ENCODE assay signal across 9 mouse cellular contexts in the genomic region with DNA sequence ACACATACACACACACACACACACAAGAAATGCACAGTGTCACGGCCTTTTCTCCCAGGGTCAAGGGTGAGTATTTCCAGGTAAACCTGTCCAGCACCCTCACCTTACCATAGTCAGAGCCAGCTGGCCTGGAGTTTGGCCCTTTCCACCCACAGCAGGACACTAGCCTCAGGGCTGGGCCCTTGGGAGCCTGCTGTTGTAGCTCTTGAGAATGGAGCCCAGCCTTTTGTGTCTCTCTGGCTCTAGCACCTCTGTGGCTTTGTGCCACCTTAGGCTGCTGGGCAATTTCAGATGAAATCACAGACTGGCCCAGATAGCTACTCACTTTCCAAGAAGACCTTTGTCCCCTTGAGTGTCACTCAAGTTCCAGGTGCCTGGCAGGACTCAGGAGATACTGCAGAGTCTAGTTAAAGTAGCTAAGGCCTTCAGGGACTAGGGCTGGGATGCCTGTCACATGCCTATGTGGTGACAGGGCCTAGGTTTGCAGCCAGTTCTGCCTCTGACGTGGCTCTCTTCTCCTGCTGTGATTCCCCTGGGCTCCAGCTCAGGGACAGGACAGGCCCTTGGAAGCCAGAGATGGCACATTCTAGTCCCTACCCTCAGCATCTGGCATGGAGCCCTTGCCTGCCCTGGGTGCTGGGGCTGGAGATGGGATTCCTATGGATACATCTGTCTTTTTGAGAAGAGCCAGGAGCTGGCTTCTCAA. TPM values are rescaled to one million over a fixed set of nuclear protein-coding genes. Genes with fewer than 3 reads are reported as not detected.
DNase-seq lines count a peak whose midpoint lies in the region; ATAC-seq lines count a peak whose summit lies in the region.
"Had no signal": no experiment of that assay in that cellular context is flagged by ENCODE, and none has a peak within 500 bp of the region (broad histone marks: within the 10 kb centered on the region; RNA-seq: fewer than 3 reads in every experiment).

No protein-coding gene starts in this region.

- H3K36me3 ChIP-seq in heart, embryonic 15.5 days, result peaks cover 32% of the 10 kb centered on the region
- H3K36me3 ChIP-seq in limb, embryonic 13.5 days, result peaks cover 37% of the 10 kb centered on the region

- no peaks in the 10 kb centered on the region for H3K27me3 ChIP-seq in heart, embryonic 15.5 days
- no peaks in the 10 kb centered on the region for H3K27me3 ChIP-seq in limb, embryonic 13.5 days
- H3K27me3 ChIP-seq: lung, embryonic 15.5 days had no signal

- H3K9me3 ChIP-seq in heart, embryonic 15.5 days (replicated peaks), result no peaks in the 10 kb centered on the region
- no peaks in the 10 kb centered on the region for H3K9me3 ChIP-seq in limb, embryonic 13.5 days
- H3K9me3 ChIP-seq: lung, embryonic 15.5 days had no signal

- peak; percentile 80 for DNase-seq in MN1 (ENCODE audit: low spot score)
- no peak for DNase-seq in spleen, postnatal 4 days (ENCODE audit: low spot score in 2 of 2)
- no peak for DNase-seq in lung, postnatal 14 days
- no peak for DNase-seq in embryo, embryonic 9.5 days (ENCODE audit: extremely low spot score)
- DNase-seq in thymus, postnatal 0 days (ENCODE audit: low spot score), result no peak

- H3K4me3 ChIP-seq in brown adipose tissue, adult 24 weeks (ENCODE audit: insufficient read depth, low read depth, low read length), result peak overlapping the region; percentile 43
- no peak overlapping the region for H3K4me3 ChIP-seq in heart, embryonic 15.5 days
- H3K4me3 ChIP-seq in limb, embryonic 13.5 days, result peak overlapping the region; percentile 37
- H3K4me3 ChIP-seq: lung, embryonic 15.5 days had no signal

- peak overlapping the region; percentile 62 for H3K27ac ChIP-seq in brown adipose tissue, adult 24 weeks (replicated peaks; ENCODE audit: low read depth, low read length)
- peak overlapping the region; percentile 79 for H3K27ac ChIP-seq in heart, embryonic 15.5 days
- no peak overlapping the region for H3K27ac ChIP-seq in limb, embryonic 13.5 days
- H3K27ac ChIP-seq: lung, embryonic 15.5 days had no signal

- peak overlapping the region; percentile 19; the same call in 1 of the 2 replicates for H3K9ac ChIP-seq in heart, embryonic 15.5 days
- peak overlapping the region; percentile 57 for H3K9ac ChIP-seq in limb, embryonic 13.5 days
- H3K9ac ChIP-seq: lung, embryonic 15.5 days had no signal

- 56% methylated on average over 2 of the region's 2 CpGs for WGBS in heart, embryonic 15.5 days
- WGBS in limb, embryonic 13.5 days, result 54% methylated on average over 2 of the region's 2 CpGs

- peak; percentile 44 for ATAC-seq in heart, embryonic 15.5 days (replicated peaks; ENCODE audit: insufficient number of reproducible peaks, insufficient read depth, low FRiP score, low read depth)
- ATAC-seq in limb, embryonic 13.5 days (ENCODE audit: low FRiP score, low read depth), result no peak

- H3K4me1 ChIP-seq in brown adipose tissue, adult 24 weeks (ENCODE audit: control insufficient read depth, insufficient read depth, insufficient read length, low read length), result peaks cover 29% of the 10 kb centered on the region
- H3K4me1 ChIP-seq in heart, embryonic 15.5 days (replicated peaks), result peaks cover 51% of the 10 kb centered on the region
- peaks cover 58% of the 10 kb centered on the region for H3K4me1 ChIP-seq in limb, embryonic 13.5 days

- H3K4me2 ChIP-seq in heart, embryonic 15.5 days, result no peak overlapping the region
- peak overlapping the region; percentile 64 for H3K4me2 ChIP-seq in limb, embryonic 13.5 days (replicated peaks)

RNA-seq across cellular contexts. Expression of a gene that starts 17.5 kb away (rescaled TPM):
- polyA plus RNA-seq in brown adipose tissue, adult 24 weeks (2012; ENCODE audit: insufficient read depth, insufficient read length, missing spikeins), result 131 and 304 TPM in 2 replicates
- 32.9 and 37.1 TPM in 2 replicates for polyA plus RNA-seq in heart, embryonic 15.5 days (2015; fragmentation: Nextera tagmentation; extraction: Ambion mirVana)
- 49.3 and 49.4 TPM in 2 replicates for polyA plus RNA-seq in limb, embryonic 13.5 days (2015; fragmentation: Nextera tagmentation; extraction: Ambion mirVana)
- polyA plus RNA-seq in thymus, postnatal 0 days (2015; fragmentation: Nextera tagmentation; extraction: Ambion mirVana), result 37.3 and 40.4 TPM in 2 replicates

RNA-seq across cellular contexts. Expression of a gene that starts 51.4 kb away (rescaled TPM):
- not detected in 2 replicates for polyA plus RNA-seq in brown adipose tissue, adult 24 weeks (2012; ENCODE audit: insufficient read depth, insufficient read length, missing spikeins)
- 0.39 and 0.41 TPM in 2 replicates for polyA plus RNA-seq in heart, embryonic 15.5 days (2015; fragmentation: Nextera tagmentation; extraction: Ambion mirVana)
- 0.37 TPM in 1 of 2 replicates, not detected in the other for polyA plus RNA-seq in limb, embryonic 13.5 days (2015; fragmentation: Nextera tagmentation; extraction: Ambion mirVana)
- polyA plus RNA-seq in thymus, postnatal 0 days (2015; fragmentation: Nextera tagmentation; extraction: Ambion mirVana), result 0.83 and 0.96 TPM in 2 replicates

RNA-seq across cellular contexts. Expression of a gene that starts 51.5 kb away (rescaled TPM):
- polyA plus RNA-seq in brown adipose tissue, adult 24 weeks (2012; ENCODE audit: insufficient read depth, insufficient read length, missing spikeins), result 1,985 and 2,008 TPM in 2 replicates
- 1,014 and 1,128 TPM in 2 replicates for polyA plus RNA-seq in heart, embryonic 15.5 days (2015; fragmentation: Nextera tagmentation; extraction: Ambion mirVana)
- polyA plus RNA-seq in limb, embryonic 13.5 days (2015; fragmentation: Nextera tagmentation; extraction: Ambion mirVana), result 449 and 457 TPM in 2 replicates
- 525 and 570 TPM in 2 replicates for polyA plus RNA-seq in thymus, postnatal 0 days (2015; fragmentation: Nextera tagmentation; extraction: Ambion mirVana)

RNA-seq across cellular contexts. Expression of a gene that starts 57.0 kb away (rescaled TPM):
- polyA plus RNA-seq in brown adipose tissue, adult 24 weeks (2012; ENCODE audit: insufficient read depth, insufficient read length, missing spikeins), result 138 and 156 TPM in 2 replicates
- 45.0 and 57.2 TPM in 2 replicates for polyA plus RNA-seq in heart, embryonic 15.5 days (2015; fragmentation: Nextera tagmentation; extraction: Ambion mirVana)
- polyA plus RNA-seq in limb, embryonic 13.5 days (2015; fragmentation: Nextera tagmentation; extraction: Ambion mirVana), result 89.7 and 93.5 TPM in 2 replicates
- 44.4 and 45.8 TPM in 2 replicates for polyA plus RNA-seq in thymus, postnatal 0 days (2015; fragmentation: Nextera tagmentation; extraction: Ambion mirVana)
